Mouse (Mus musculus): Measurements from ENCODE around the gene Ncoa5.

The Ncoa5 gene

DNA sequence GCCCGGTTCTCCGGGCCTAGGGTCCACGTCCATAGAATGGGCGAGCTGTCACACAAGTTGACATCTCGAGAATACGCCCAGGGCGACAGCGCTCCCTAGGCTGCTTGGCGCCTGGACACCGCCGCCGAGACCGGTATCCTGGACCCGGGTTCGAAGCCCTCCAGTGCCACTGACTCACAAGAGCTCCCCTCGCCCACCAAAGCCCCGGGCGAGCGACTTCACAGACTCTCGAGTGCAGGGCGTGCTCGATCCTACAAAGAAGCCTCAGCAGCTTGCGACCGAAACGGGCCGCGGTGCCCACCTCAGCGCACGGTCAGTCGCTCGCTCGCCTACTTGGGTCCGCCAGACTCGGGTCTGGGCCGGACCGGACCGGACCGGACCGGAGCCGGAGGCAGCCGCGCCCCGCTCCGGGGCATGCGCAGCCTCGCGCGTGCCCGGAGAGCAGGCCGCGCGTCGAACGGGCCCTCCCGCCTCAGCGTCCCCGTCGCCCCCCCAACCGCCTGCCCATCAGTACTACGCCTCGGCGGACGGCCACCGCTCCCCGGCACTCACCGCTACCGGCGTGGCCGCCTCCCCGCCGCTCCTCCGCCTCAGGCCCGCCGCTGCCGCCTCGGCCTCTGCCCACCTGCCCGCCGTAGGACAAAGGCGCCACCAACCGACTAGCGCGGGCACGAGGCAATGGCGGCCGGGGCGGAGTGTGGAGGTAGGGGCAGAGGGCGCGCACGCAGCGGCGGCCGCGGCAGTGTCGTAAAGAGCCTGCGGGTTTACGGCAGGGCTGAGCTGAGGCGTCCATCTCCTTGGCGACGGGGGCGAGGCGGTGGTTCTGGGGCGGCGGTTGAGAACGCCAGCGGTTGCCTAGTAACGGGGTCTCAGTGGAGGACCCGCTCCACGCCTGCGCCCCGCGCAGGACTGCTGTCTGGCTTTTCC, at the start of gene Ncoa5:
Gene Ncoa5 (minus strand): TSS at position 737 of the 927 bp plus-strand sequence.
- DNase-seq: peak; percentile 95

DNA sequence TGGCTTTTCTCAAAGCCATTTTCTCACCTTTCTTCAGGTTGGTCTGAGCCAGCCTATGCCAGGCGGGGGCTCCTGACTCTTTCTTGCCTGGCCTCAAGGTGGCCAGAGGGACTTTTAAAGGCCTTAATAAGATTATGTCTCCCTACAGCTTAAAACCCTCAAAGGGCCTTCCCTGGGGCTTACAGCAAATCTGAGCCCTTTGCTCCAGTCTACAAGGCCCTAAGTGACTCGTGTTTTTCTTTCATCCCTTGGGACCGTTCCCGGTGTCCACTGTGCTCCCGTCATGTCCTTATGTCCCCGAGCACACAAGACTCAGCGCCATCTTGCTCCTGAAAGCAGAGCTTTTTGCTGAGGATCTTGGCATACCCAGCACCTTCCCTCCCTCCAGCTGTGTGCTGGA, 46.6 kb upstream of the Ncoa5 start:
- no peak for DNase-seq

GRCm38 (mm10) chr2:165080657-165081056, 46.0 kb upstream of the Ncoa5 start:
- no peak for DNase-seq

DNA sequence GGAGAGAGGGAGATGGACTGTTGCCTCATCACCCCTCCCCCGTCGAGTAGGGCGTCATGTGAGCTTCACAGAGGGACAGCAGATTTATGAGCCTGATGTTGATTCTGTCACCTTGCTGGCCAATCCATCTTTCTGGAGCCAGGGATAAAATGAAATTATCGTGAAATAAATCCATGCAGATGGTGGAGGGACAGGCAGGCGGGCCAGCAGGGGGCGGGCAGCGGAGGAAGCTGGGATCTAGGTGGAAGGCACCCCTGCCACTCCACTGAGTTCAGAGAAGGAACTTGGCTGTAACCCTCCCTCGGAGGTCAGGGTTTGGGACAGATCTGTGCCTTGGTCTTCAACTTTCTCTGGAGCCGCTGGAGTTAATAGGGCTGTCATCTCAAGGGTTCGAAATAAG, 43.9 kb upstream of the Ncoa5 start:
- no peak for DNase-seq

DNA sequence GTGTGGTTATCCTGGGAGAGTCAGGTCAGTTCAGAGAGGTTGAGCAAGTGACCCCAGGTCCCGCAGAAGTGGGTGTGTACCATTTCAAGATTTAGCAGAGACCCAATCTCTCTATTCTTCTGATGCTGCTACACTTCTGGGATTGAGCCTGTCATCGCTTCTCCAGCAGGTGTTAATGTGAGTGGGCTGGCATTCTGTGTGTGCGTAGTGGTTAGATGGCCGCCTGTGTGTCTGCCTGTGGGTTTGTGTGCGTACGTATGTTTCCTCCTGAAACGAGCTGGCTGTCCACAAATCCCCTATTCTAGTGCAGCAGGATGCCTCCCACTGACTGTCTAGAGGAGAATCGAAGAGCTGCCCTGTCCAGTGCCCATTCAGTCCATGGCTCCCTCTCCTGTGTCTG, 43.4 kb upstream of the Ncoa5 start:
- no peak for DNase-seq

DNA sequence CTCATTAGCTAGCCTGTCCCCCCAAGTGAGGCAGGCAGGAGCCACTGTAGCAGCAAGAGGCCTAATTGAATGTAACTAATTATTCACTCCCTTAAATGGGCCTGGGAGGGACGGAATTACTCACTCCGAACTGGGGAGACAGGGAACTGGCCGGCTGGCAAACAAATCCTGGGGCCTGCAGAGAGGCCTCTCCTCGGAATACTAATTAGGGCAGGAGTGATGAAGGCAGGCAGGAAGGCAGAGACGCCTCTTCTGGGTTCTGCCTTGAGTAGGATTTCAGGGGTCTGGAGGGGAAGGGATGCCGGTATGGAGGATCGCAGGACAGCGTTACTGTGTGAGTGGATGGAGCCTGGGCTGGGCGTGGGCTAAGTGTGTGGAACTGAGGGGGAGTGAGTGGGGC, 42.4 kb upstream of the Ncoa5 start:
- DNase-seq: no peak

DNA sequence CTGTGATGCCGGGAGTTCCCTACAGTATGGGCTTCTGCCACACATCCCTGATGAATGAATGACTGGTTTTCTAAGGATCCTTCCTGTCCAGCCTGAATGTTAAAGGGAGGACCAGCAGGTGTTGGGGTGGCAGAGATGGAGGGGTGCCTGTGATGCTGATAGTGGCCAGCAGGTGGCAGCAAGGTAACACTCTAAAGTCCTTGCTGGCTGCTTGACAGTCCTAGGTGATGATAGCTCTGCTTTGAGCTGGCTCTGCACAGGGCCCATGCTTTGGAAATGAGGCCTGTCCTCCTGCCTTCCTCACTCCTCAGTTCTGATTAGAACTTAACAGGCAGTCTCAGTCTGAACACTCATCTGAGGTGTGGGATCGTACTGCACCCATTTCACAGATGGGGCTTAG, 40.3 kb upstream of the Ncoa5 start:
- DNase-seq: peak; percentile 95

DNA sequence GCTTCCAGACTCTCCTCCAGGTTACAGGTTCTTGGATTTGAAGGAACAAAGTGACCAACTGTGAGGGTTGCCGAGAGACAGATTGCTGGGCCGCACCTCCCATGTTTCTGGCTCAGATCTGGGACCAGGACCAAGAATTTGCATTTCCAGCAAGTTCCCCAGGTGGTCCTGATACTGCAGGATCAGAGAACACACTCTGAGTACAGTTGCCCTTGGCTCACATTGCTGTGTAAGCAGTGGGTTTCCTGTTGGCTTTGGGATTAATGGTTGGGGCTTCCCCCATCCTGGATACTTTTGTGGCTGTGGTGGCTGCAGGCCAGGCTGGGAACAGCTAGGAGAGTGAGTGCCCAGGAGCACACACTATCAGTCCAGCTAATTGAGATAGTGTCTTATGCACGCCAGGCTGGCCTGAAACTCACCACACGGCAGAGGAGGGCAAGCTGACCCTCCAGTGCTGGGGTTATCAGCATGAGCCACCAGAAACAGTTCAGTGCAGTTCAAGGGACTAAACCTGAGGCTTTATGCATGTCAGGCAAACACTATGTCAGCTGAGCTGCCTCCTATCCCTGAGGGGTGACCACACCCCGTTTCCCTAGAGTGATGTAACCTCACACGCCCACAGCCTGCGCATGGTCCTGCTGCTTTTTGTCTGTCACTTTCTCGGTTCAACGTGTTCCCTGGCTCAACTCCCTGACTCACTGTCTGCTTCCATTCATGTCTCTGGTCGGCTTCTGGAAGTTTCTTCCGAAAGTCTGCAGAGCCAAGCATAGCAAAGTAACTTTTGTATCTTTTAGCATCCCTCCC, 39.6 kb upstream of the Ncoa5 start:
- DNase-seq: peak; percentile 96

GRCm38 (mm10) chr2:165073381-165073781, 38.7 kb upstream of the Ncoa5 start:
- peak; percentile 95 for DNase-seq

DNA sequence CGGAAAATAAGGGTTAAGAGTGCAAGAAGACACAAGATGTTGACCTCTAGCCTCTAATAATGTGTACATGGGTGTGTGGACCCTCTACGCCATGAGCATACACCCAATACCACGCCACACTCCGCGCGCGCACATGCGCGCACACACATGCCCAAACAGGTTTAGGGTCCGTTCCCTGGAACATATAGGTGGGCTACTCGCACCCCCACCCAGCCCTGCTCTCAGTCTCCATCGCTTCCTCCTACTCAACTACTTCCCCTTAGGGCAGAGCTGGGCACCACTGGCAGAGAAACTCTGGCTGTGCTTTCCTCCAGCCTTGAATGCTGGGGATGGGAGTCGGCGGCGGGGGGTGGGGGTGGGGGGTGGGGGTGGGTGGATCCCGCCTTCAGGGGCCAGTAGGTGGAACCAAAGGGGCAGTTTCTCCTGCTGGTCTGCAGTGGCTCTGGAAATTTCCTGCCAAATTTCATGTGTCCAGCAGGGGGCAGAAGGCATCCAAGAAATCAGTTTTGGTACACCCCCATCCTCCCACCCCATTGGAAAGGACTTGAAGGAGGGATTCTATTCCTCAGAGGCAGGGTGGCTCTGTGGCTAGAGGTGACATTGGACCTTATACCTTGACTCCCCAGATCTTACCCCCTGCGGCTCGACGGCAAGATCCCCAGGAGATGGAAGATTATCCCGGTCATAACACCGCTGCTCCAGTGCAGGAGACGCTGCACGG, 35.6 kb upstream of the Ncoa5 start:
- DNase-seq: peak; percentile 91

GRCm38 (mm10) chr2:165068806-165069205, 34.1 kb upstream of the Ncoa5 start:
- DNase-seq: no peak

DNA sequence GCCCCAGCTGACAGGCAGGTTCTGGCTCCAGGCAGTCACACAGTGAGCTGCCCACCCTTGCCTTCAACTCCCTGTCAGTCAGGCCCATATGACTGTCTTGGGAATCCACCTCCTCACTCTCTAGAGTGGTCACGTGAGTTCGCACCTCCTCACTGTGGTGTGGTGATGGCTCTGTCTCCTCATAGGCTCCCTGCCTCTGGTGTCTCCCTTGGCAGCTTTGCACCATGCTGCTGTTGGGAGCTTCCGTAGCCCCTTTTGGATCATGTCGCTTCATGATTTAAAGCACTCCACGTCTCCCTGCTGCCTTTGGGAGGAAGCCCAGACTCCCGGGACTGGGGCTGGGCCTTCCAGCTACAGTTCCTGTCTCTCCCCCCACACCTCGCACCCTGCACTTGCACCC, 29.8 kb upstream of the Ncoa5 start:
- DNase-seq: no peak

- no peak for DNase-seq
These were observed 27.2 kb upstream of the Ncoa5 start for GRCm38 (mm10) chr2:165061638-165062433.

- no peak for DNase-seq
These were observed 25.3 kb upstream of the Ncoa5 start for GRCm38 (mm10) chr2:165059961-165060360.

DNA sequence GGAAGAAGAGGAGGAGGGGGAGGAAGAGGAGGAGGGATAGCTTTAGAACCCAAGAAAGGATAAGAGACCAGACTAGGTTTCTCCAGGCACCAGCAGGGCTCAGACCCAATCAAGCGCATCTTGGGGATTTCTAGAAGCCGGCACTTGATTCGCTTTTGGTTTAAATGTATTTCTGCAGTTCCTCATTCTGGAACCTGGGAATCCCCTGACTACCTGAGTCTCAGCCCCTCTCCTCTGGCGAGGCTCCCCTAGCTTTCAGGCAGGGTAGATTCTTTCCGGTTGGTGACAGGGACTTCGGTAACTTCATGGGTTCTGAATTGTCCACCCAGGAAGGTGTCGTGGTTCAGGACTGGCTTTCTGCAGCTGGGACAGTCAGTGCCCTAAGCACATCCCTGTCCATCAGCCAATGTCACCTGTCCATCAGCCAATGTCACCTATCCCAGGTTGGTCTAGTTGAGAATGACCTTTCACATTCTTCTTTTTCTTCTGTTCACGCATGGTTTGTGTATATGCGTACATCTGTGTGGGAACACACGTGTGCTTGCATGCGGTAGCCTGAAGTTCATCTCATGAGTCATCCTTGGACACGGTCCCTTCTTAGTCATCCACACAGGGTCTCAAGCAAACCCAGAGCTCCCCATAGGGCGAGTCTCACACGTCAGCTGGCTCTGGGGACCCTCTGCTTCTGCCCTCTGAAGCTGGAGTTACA, 21.9 kb upstream of the Ncoa5 start:
- DNase-seq: no peak

- no peak for DNase-seq
These were observed 21.2 kb upstream of the Ncoa5 start for GRCm38 (mm10) chr2:165055905-165056304.

DNA sequence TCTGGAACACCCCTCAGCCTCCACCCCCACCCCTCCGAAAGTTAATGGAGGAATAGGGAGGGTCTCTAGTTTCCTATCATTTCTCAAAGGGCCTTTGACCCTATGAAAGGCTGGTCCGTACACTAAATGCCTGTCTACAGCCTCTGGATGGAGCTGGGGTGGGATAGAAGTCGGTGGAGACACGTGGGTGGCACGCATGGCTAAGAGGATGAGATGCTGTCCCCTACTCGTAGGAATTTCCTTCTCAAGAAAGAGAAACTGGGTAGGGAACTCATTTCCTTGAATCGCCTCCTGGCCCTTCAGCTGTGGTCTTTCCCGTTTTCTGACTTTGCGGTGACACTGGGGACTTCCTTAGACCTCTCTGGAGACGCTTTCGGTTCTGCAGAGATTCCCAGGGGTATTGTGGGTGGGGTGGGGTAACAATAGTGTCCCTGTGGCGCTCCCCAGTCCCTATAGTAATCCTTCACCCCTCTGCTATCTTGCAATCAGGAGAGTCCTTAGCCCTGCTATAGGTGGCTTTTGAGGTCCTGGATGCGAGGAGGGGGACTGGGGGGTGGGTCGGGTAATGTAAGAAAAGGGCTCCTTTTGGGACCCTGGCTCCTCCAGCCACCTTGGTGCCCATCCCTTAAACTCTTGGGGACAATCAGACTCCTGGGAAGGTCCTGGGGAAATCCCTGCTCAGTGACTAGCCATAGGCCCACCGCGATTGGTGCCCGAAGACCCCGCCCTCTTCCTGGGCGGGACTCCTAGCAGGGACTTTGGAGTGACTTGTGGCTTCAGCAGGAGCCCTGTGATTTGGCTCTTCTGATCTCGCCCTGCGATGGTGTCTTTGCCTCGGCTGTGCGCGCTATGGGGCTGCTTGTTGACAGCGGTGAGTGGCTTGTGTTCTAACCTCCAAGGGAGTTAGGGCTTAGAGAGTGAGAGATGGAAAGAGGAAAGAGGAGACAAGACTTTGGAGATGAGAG, 20.5 kb upstream of the Ncoa5 start, which contains the start of gene Cd40:
Gene Cd40 (plus strand): TSS at position 740 of the 965 bp plus-strand sequence.
- DNase-seq: no peak

DNA sequence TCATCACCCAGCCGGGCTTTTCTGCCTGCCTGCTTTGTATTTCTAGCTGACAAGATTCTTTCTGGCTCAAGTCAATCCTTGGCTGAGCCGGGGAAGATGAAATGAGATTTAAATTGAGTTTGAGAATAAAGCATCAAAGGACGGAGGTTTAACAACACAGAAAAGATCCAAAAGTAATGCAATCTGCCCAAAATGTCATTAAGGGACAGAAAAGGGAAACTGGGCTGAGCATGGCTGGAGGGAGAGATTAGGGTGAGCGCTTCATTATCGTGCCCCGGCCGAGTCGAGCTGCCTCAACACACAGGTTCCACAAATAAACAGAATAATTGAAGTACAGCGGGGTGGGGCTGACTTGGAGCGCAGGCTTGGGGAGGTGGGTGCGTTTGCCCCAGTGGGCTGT, 16.9 kb upstream of the Ncoa5 start:
- DNase-seq: no peak

DNA sequence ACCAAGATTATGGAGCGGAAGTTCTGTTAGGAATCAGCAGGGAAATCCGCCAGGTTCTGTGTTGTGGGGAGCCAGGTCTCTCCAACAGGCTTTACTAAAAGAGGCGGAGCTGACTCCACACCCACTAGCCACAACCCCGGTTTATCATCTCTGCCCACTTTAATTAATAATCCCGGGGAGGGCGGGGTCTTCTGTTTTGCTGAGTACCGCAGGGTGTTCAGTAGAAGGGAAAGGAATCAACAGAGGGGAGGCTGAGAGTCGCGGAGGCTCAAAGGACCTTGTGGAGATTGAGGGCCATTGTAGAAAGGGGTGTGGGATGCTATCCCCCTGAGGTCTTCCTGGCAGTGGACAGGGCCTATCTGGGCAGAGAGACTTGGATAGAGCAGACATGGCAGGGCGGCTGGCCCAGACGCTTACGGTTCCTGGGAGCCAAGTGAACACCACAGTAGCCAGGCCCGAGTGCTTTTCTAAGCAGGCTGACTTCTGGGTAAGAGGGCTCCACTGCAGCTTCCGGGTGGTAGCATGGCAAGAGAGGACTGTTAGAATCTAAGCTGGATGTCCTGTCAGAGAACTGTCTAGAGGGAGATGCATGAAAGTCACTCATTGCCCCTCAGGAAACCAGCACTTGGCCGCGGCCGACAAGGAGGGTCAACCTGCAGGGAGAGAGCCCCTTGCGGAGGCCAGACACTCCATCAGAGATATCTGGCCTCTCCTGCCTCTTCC, 16.3 kb upstream of the Ncoa5 start:
- no peak for DNase-seq

GRCm38 (mm10) chr2:165049044-165049443, 14.4 kb upstream of the Ncoa5 start:
- DNase-seq: no peak

Measured in cerebellum, adult 9-10 months (tissue).